Mouse (Mus musculus) thymus, adult 2 months (tissue): ENCODE results near the gene 1700092M07Rik. TPM values are rescaled to one million over a fixed set of nuclear protein-coding genes. Genes with fewer than 3 reads are reported as not detected.
"Not testable (repeated sequence)": the region's sequence is repeated elsewhere in the genome, so short reads cannot be mapped to it uniquely, and the experiment has no call there.

Experiments used
- DNase-seq: peaks from one replicate; pipeline ENCODE4 v3.0.0; 2021
- H3K27ac ChIP-seq: fragments of 200-500 bp; 2 replicates; pipeline ENCODE4 v1.5.1; 2012; ENCODE audit warnings: low read length, control low read depth; ENCODE audit not compliant: control insufficient read depth, insufficient read depth
- H3K27me3 ChIP-seq: fragments of 200-500 bp; 2 replicates; pipeline ENCODE4 v1.6.1; 2012; ENCODE audit warnings: mild to moderate bottlenecking, low read length, moderate library complexity, mixed read lengths; ENCODE audit not compliant: control insufficient read depth, insufficient read depth
- H3K36me3 ChIP-seq: fragments of 200-500 bp; 2 replicates; pipeline ENCODE4 v1.6.1; 2012; ENCODE audit warnings: mild to moderate bottlenecking, low read length, moderate library complexity; ENCODE audit not compliant: control insufficient read depth, insufficient read depth
- H3K4me1 ChIP-seq: fragments of 200-500 bp; replicated peaks from 2 replicates; pipeline ENCODE4 v1.6.1; 2012; ENCODE audit warnings: low read length; ENCODE audit not compliant: control insufficient read depth, insufficient read depth
- H3K4me3 ChIP-seq: fragments of 200-500 bp; 2 replicates; pipeline ENCODE4 v1.5.1; 2012; ENCODE audit warnings: mild to moderate bottlenecking, low read length, control low read depth, moderate library complexity; ENCODE audit not compliant: control insufficient read depth, insufficient read depth
- CTCF ChIP-seq: fragments of 200-500 bp; IDR thresholded peaks from 2 replicates; pipeline ENCODE4 v1.5.1; 2012; ENCODE audit warnings: mild to moderate bottlenecking, control low read depth, low read length, moderate library complexity, borderline replicate concordance; ENCODE audit not compliant: control insufficient read depth, poor library complexity, insufficient read depth; ENCODE audit errors: extremely low read depth
- POLR2A ChIP-seq: fragments of 200-500 bp; IDR thresholded peaks from 2 replicates; pipeline ENCODE4 v1.6.1; 2012; ENCODE audit warnings: mild to moderate bottlenecking, low read length, control low read depth, moderate library complexity; ENCODE audit not compliant: control insufficient read depth, poor library complexity, insufficient read depth; ENCODE audit errors: extremely low read depth
- WGBS: fragments of 180-500 bp; shearing (Covaris S2); methylation state at CpG from one replicate; pipeline ENCODE4 v1.1.7; 2018; 5-methylcytosine and 5-hydroxymethylcytosine counted together
- polyA plus RNA-seq: library from polyadenylated mRNA; depleted of rRNA; stranded (reverse); fragments of >200 nt; gene quantifications from 2 replicates; pipeline ENCODE4 v1.2.3, GENCODE M21; 2012

Gene 1700092M07Rik
- polyA plus RNA-seq, 1 experiment: not detected

- DNase-seq: no peak
- TF ChIP-seq CTCF (no peak), POLR2A (no peak)
- no peak overlapping the region for H3K4me3 ChIP-seq
- peaks cover 11% of the 10 kb centered on the region for H3K4me1 ChIP-seq
- no peaks in the 10 kb centered on the region for H3K27me3 ChIP-seq
- WGBS: 94% methylated on average over 10 of the region's 10 CpGs
- H3K36me3 ChIP-seq: no peaks in the 10 kb centered on the region
- H3K27ac ChIP-seq: no peak overlapping the region
Measured at GRCm38 (mm10) chr19:8715868-8716766, 24.4 kb upstream of the 1700092M07Rik start.

GRCm38 (mm10) chr19:8716767-8717475 is 23.6 kb upstream of the 1700092M07Rik start:
- Histone ChIP-seq H3K4me3 (no peak overlapping the region), H3K36me3 (no peaks in the 10 kb centered on the region), H3K27ac (no peak overlapping the region), H3K4me1 (peaks cover 8% of the 10 kb centered on the region), H3K27me3 (no peaks in the 10 kb centered on the region)
- 88% methylated on average over 9 of the region's 10 CpGs for WGBS
- no peak for DNase-seq
- TF ChIP-seq CTCF: no peak
- no peak for TF ChIP-seq POLR2A

GRCm38 (mm10) chr19:8718357-8718756 is 22.2 kb upstream of the 1700092M07Rik start:
- Histone ChIP-seq H3K4me1 (peaks cover 6% of the 10 kb centered on the region), H3K4me3 (no peak overlapping the region), H3K36me3 (no peaks in the 10 kb centered on the region), H3K27ac (no peak overlapping the region), H3K27me3 (no peaks in the 10 kb centered on the region)
- WGBS: 44% methylated on average over 3 of the region's 3 CpGs
- no peak for TF ChIP-seq CTCF
- no peak for TF ChIP-seq POLR2A
- DNase-seq: peak; percentile 78

DNA sequence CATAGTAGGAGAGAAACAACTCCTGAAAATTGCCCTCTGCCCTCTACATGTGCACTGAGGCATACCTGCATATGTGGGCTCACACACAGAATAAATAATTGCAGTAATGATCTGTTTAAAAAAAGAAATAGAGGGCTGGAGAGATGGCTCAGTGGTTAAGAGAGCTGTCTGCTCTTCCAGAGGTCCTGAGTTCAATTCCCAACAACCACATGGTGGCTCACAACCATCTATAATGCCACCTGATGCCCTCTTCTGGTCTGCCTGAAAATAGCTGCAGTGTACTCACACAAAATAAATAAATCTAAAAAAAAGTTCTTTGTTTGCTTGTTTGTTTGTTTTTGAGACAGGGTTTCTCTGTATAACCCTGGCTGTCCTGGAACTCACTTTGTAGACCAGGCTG is 21.5 kb upstream of the 1700092M07Rik start:
- not testable (repeated sequence) for DNase-seq, H3K27ac ChIP-seq, H3K4me1 ChIP-seq, H3K4me3 ChIP-seq, H3K27me3 ChIP-seq, H3K36me3 ChIP-seq

- Histone ChIP-seq H3K27me3 (no peaks in the 10 kb centered on the region), H3K27ac (no peak overlapping the region), H3K36me3 (peaks cover 21% of the 10 kb centered on the region), H3K4me1 (peaks cover 3% of the 10 kb centered on the region; the same call in 1 of the 2 replicates), H3K4me3 (no peak overlapping the region)
- no peak for DNase-seq
- 56% methylated on average over 1 of the region's 1 CpGs for WGBS
- TF ChIP-seq CTCF (no peak), POLR2A (no peak)
Measured at GRCm38 (mm10) chr19:8721378-8721777, 19.1 kb upstream of the 1700092M07Rik start.

- no peak for TF ChIP-seq POLR2A
- no peak for TF ChIP-seq CTCF
- 61% methylated on average over 4 of the region's 4 CpGs for WGBS
- Histone ChIP-seq H3K27ac (no peak overlapping the region), H3K36me3 (peaks cover 24% of the 10 kb centered on the region), H3K4me1 (peaks cover 3% of the 10 kb centered on the region; the same call in 1 of the 2 replicates), H3K4me3 (no peak overlapping the region), H3K27me3 (no peaks in the 10 kb centered on the region)
- no peak for DNase-seq
Measured at GRCm38 (mm10) chr19:8722021-8722420, 18.5 kb upstream of the 1700092M07Rik start.

DNA sequence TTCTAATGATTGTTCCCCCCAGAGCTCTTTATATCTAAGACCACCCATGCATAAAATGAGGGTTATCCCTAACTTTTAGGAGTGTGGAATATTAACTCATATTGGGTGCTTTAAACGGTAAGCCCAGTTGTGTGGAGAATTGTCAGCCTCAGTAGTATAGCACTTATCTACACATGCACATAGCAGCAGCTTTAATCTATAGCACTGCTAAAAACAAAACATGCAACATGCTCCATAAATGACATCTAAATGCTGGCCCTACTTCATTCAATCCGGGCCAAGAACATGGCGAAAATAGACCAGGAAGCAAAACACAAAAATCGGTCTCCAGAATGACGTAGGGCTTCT is 18.0 kb upstream of the 1700092M07Rik start:
- TF ChIP-seq POLR2A: no peak
- H3K27ac ChIP-seq: peak overlapping the region; percentile 75
- peak overlapping the region; percentile 73 for H3K4me3 ChIP-seq
- WGBS: 0% methylated on average over 5 of the region's 5 CpGs
- H3K36me3 ChIP-seq: peaks cover 24% of the 10 kb centered on the region
- DNase-seq: no peak
- H3K4me1 ChIP-seq: peaks cover 3% of the 10 kb centered on the region; the same call in 1 of the 2 replicates
- H3K27me3 ChIP-seq: no peaks in the 10 kb centered on the region
